Mouse (Mus musculus) left cerebral cortex, adult 2 months (tissue): Measurements from ENCODE around the gene Ehmt1. TPM values are rescaled to one million over a fixed set of nuclear protein-coding genes. Genes with fewer than 3 reads are reported as not detected.
A peak's percentile ranks its signal among the peaks of the same experiment; 100 is the strongest.
"Not testable (repeated sequence)": the region's sequence is repeated elsewhere in the genome, so short reads cannot be mapped to it uniquely, and the experiment has no call there.

Experiments
- DNase-seq, 2 experiments: peaks; one replicate each; pipeline ENCODE4 v3.0.0; 2021 to 2022; ENCODE audit warnings: low spot score in 2 of 2, mixed read lengths in 1 of 2; ENCODE audit errors: extremely low spot score in 1 of 2
- H3K27ac ChIP-seq: fragments of 200-600 bp; 2 replicates; pipeline ENCODE4 v1.8.1; 2022
- H3K4me3 ChIP-seq: fragments of 200-600 bp; 2 replicates; pipeline ENCODE4 v1.8.1; 2022
- CTCF ChIP-seq: fragments of 200-600 bp; IDR thresholded peaks from 2 replicates; pipeline ENCODE4 v1.8.1; 2022; ENCODE audit warnings: antibody characterized with exemption, mild to moderate bottlenecking, moderate library complexity
- intact Hi-C: fragments of 180-260 bp; cut with DNase I; formaldehyde crosslinking; loops from one replicate; pipeline ENCODE4 v1.15.1; 2025
- long read RNA-seq, 2 experiments: library from polyadenylated mRNA; stranded (forward); transcript quantifications; one replicate each; pipeline ENCODE4 v2.0.0; 2021; ENCODE audit warnings: borderline mapping rate in 2 of 2
- total RNA-seq, 2 experiments: library from RNA; stranded (reverse); gene quantifications; 2 replicates each; pipeline ENCODE4 v1.2.3; 2021

Gene Ehmt1
- total RNA-seq = 10 to 100 TPM; 53.1 to 59.4 TPM
- long read RNA-seq, experiment 1, full-length matches to known transcripts = 24 of 48 reads
- long read RNA-seq, experiment 1, partial matches to known transcripts = 7 of 48 reads
- long read RNA-seq, experiment 1, other reads (novel, unspliced or antisense) = 17 of 48 reads
- long read RNA-seq, experiment 2, full-length matches to known transcripts = 20 of 37 reads
- long read RNA-seq, experiment 2, partial matches to known transcripts = 2 of 37 reads
- long read RNA-seq, experiment 2, other reads (novel, unspliced or antisense) = 15 of 37 reads

DNA sequence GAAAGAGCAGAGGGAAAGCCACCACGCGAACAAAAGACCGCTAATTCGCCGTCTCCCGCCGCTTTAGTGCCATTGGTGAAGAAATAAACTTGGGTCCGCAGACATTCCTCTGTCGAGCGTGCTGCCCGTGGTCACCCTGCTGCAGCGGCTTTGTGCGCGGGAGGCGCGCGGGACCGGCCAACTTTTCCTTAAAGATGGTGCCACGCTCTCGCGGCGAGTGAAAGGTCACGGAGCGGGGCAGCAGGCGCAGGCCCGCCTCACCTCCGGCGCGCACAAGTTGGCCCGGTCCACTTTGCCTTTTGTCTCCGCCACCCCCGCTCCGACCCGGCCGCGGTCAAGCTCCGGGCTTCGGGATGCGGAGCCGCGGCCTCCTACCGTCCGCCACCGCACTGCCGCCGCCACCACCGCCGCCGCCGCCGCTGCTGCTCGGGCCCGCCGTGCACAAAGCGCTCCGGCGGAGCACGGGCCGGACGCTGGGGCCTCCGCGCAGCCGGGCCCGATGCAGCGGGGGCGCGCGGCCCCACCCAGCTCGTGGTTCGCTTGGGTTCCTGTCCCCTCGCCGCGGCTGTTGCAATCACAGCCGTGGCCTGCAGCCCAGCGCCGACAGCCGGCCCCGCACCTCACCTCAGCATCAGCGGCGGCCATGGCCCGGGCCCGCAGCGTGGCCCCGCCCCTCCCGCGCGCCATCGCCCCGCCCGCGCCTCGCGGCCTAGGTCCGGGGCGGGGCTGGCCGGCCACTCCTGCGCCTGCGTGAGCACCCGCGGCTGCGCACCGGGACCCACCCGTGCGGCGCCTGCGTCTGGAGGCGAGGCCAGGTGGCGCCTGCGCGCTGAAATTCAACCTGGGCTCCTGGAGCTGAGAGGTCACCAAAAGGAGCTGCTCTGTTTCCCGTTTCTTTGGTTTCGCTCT, at the start of gene Ehmt1:
Gene Ehmt1, minus strand, starts transcription at position 685 of the 909 bp plus-strand sequence.
- Histone ChIP-seq H3K27ac (peak within 1 kb of the TSS; percentile 89), H3K4me3 (peak within 1 kb of the TSS; percentile 88)
- peak; percentile 96 for DNase-seq
- intact Hi-C loops = no loop called here
- TF ChIP-seq CTCF = no peak; the same call in none of the 2 replicates

DNA sequence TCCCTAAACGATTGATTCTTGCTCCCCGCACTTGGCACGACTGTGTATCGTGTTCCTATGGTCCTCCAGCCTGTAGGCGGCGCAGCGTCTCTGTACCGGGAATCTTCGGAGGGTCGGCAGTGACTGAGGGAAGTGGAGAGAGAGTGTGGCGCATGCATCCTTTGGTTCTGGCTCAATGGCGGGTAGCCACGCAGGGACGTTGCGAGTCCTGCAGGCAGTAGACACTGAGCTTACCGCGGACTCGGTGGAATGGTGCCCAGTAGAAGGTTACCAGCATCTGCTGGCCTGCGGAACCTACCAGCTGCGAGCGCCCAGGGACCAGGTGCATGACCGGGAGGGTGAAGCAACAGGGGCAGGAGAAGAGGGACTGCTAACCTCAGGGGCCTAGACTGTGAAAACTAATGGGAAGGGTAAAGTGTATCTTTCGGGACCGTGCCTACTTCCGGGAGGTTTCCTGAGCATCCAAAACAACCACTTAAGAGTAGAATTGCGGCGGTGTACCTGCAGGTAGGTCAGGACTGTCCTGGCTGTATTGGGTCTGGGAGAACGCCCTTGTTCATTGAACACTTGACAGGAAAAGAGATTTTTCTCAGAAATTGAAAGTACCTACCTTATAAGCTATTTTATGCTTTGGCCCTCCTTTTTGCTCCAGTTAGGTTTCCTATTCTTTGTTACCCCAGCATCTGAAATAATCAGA, 43.0 kb upstream of the Ehmt1 start, which contains the start of gene Dph7:
Gene Dph7, plus strand, starts transcription at position 97 of the 697 bp plus-strand sequence.
- H3K4me3 ChIP-seq = peak within 1 kb of the TSS; percentile 76
- DNase-seq = peak; percentile 86 to 88
- intact Hi-C loops = no loop called here
- TF ChIP-seq CTCF = peak; percentile 91
- H3K27ac ChIP-seq = peak within 1 kb of the TSS; percentile 82

DNA sequence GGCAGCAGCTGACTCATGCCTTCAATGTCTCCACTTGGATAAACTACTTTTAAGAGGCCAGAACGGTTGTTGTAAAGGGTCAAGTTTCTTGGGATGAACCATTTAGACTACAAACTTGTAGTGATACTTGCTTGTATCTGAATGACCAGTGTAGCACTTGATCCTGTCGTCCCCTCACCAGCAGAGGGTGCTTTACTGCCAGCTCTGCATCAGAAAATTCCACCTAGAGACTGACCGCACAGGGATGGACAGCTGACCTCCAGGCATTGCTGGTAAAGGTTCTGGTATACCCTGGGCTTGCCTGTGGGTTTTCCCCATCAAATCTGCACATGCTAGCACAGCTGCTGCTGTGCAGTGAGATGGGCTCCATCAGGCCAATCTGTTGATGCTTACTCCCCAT, 41.5 kb upstream of the Ehmt1 start:
- peak; percentile 62 for TF ChIP-seq CTCF
- intact Hi-C loops = no loop called here
- no peak for DNase-seq
- no peak overlapping the region for H3K4me3 ChIP-seq
- H3K27ac ChIP-seq = no peak overlapping the region

- H3K4me3 ChIP-seq = no peak overlapping the region
- no peak for TF ChIP-seq CTCF
- no peak for DNase-seq
- no peak overlapping the region for H3K27ac ChIP-seq
- intact Hi-C loops = no loop called here
These were observed 33.2 kb upstream of the Ehmt1 start for GRCm38 (mm10) chr2:24952537-24953055.

GRCm38 (mm10) chr2:24950189-24950535, 30.7 kb upstream of the Ehmt1 start:
- Histone ChIP-seq H3K4me3 (peak overlapping the region; percentile 82), H3K27ac (peak overlapping the region; percentile 47)
- intact Hi-C loops = no loop called here
- DNase-seq = no peak
- no peak for TF ChIP-seq CTCF

GRCm38 (mm10) chr2:24949421-24950188, 30.2 kb upstream of the Ehmt1 start, which contains the start of gene Zmynd19:
Gene Zmynd19 (plus strand): TSS chr2:24949792.
- peak within 1 kb of the TSS; percentile 47 for H3K27ac ChIP-seq
- peak within 1 kb of the TSS; percentile 82 for H3K4me3 ChIP-seq
- intact Hi-C loops = no loop called here
- DNase-seq = peak; percentile 99
- no peak for TF ChIP-seq CTCF

DNA sequence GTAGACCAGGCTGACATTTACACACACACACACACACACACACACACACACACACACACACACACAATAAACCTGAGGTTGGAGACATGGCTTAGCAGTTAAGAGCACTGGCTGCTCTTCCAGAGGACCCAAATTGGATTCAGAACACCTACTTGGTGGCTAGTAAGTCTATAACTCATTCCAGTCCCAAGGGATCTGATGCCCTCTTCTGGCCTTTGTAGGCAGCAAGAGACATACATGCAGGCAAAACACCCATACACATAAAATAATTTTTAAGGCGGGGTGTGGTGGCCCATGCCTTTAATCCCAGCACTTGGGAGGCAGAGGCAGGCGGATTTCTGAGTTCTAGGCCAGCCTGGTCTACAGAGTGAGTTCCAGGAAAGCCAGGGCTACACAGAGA, 24.9 kb upstream of the Ehmt1 start:
- DNase-seq, H3K27ac ChIP-seq, intact Hi-C loops, H3K4me3 ChIP-seq: not testable (repeated sequence)
- peak; percentile 37 for TF ChIP-seq CTCF

GRCm38 (mm10) chr2:24942092-24942491, 22.7 kb upstream of the Ehmt1 start:
- intact Hi-C loops = no loop called here
- Histone ChIP-seq H3K4me3 (no peak overlapping the region), H3K27ac (no peak overlapping the region)
- no peak for TF ChIP-seq CTCF
- DNase-seq = no peak

DNA sequence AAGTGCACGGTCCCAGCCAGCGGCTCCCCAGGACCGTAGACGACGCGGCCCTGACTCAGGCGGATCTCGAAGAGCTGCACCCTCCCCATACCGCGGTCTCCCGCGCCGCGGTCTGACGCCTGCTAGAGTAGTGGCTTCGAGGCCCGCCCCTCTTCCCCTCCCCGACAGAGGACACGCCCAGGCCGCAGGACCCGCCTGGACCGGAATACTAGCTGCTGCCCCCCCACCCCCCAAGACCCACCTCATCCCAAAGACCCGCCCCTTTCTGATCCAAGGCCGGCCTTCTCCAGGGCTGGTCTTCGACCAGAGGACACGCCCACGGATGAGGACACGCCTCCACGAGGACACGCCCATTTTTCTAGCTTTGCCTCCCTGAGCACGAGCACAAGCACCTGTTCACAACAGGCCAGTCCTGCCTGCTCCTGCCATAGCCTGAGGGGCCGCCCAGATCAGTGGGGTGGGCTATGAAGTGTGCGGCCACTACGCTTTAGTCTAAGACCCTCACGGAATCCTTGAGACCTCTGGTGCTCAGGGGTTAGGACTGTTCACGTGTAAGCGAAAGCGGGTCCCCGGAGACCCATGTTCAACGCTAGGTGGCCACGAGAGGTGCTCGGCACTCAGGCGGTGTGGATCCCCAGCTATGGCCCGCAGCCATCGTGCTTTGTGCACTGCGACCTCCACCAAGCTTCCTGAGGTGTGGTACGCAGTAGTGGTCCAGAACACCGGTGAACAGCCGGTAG, 15.8 kb upstream of the Ehmt1 start, which contains the start of gene Arrdc1:
Gene Arrdc1, minus strand, starts transcription at position 196 of the 740 bp plus-strand sequence.
- Histone ChIP-seq H3K27ac (peak within 1 kb of the TSS; percentile 78), H3K4me3 (peak within 1 kb of the TSS; percentile 64)
- peak; percentile 72 to 81 for DNase-seq
- TF ChIP-seq CTCF = peak; percentile 47
- intact Hi-C loops = no loop called here

DNA sequence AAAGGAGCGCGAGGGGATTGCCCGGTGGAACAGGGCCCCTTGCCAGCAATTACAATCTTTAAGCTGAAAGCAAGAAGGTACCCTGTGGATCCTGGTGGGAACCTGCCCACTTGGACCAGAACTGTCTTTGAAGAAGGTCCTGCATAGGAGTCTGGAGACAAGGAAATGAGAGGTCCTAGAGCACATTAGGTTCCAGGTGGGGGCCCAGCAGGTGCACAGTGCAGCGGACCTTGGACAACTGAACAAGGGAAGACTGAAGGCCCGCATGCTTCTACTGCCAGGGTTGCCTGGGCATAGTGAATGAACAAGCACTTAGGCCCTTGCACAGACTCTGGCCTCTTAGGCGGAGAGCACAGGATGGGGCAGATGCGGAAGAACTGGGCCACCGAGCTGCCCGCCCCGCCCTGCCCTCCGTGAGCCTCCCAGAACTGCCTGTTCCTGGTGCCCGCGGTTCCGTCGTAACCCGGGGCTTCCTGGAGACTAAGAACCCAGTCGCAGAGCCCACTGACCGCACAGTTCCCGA, 15.1 kb upstream of the Ehmt1 start:
- Histone ChIP-seq H3K27ac (peak overlapping the region; percentile 78), H3K4me3 (peak overlapping the region; percentile 64)
- no peak for TF ChIP-seq CTCF
- DNase-seq = no peak
- intact Hi-C loops = no loop called here
